13 mouse cellular contexts compared by ENCODE assay signal in the genomic region with DNA sequence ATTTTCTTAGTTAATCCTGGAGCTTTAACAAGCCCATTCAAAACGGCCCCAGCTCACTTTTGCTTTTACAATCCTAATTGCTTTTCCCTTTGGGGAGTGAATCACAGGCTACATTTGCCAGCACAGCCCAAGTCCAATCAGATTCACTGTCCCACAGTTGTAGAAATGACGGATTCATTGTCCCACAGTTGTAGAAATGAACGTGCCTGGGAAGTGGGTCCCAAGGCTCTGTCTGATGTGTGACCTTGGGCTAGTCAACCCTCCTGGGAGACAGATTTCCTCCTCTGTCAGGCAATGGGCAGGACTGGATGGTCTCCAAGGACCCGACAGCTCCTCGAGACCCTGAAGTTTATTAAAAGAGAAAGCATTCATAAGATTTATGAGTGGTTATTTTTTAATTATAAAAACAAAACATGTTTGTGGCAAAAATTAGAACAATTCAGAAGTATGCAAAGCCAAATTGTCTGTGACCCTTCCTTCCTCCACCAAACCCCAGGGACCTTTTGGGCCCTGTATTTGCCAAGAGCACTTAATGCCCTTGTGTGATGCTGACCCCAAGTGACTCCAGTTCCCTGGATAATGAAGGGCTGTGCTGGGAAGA.
A peak's percentile ranks its signal among the peaks of the same experiment; 100 is the strongest.
DNase-seq lines count a peak whose midpoint lies in the region; ATAC-seq and TF ChIP-seq lines count a peak whose summit lies in the region.
"Had no signal": no experiment of that assay in that cellular context is flagged by ENCODE, and none has a peak within 500 bp of the region (broad histone marks: within the 10 kb centered on the region; RNA-seq: fewer than 3 reads in every experiment).

No protein-coding gene starts in this region.

- no peak overlapping the region for H3K9ac ChIP-seq in kidney, embryonic 14.5 days (ENCODE audit: low read depth, low read length)
- H3K9ac ChIP-seq in heart, postnatal 0 days (replicated peaks; ENCODE audit: low read depth, low read length) = no peak overlapping the region
- no peak overlapping the region for H3K9ac ChIP-seq in forebrain, embryonic 12.5 days
- H3K9ac ChIP-seq: hindbrain, embryonic 13.5 days; midbrain, embryonic 12.5 days had no signal

- no peaks in the 10 kb centered on the region for H3K36me3 ChIP-seq in kidney, embryonic 14.5 days (ENCODE audit: control insufficient read depth, insufficient read depth, low read length)
- H3K36me3 ChIP-seq in heart, postnatal 0 days (replicated peaks; ENCODE audit: control insufficient read depth, insufficient read depth, low read length) = no peaks in the 10 kb centered on the region
- H3K36me3 ChIP-seq in forebrain, embryonic 12.5 days (replicated peaks) = no peaks in the 10 kb centered on the region
- H3K36me3 ChIP-seq: hindbrain, embryonic 13.5 days; midbrain, embryonic 12.5 days had no signal

- 44% methylated on average over 5 of the region's 5 CpGs for WGBS in kidney, embryonic 14.5 days
- WGBS in heart, postnatal 0 days = 55% methylated on average over 5 of the region's 5 CpGs
- 64% methylated on average over 5 of the region's 5 CpGs for WGBS in forebrain, embryonic 12.5 days

- no peaks in the 10 kb centered on the region for H3K9me3 ChIP-seq in kidney, embryonic 14.5 days (ENCODE audit: control insufficient read depth, low read length)
- no peaks in the 10 kb centered on the region for H3K9me3 ChIP-seq in heart, postnatal 0 days (replicated peaks; ENCODE audit: control insufficient read depth, low read length)
- no peaks in the 10 kb centered on the region for H3K9me3 ChIP-seq in forebrain, embryonic 12.5 days
- H3K9me3 ChIP-seq: hindbrain, embryonic 13.5 days; midbrain, embryonic 12.5 days had no signal

- H3K4me3 ChIP-seq in kidney, embryonic 14.5 days (ENCODE audit: low read length) = no peak overlapping the region
- no peak overlapping the region for H3K4me3 ChIP-seq in heart, postnatal 0 days (ENCODE audit: low read depth, low read length)
- no peak overlapping the region for H3K4me3 ChIP-seq in forebrain, embryonic 12.5 days (replicated peaks)
- H3K4me3 ChIP-seq: hindbrain, embryonic 13.5 days; midbrain, embryonic 12.5 days had no signal

- no peaks in the 10 kb centered on the region for H3K27me3 ChIP-seq in kidney, embryonic 14.5 days (ENCODE audit: control insufficient read depth, insufficient read depth, low read length)
- no peaks in the 10 kb centered on the region for H3K27me3 ChIP-seq in heart, postnatal 0 days (ENCODE audit: control insufficient read depth, insufficient read depth, low read length)
- no peaks in the 10 kb centered on the region for H3K27me3 ChIP-seq in forebrain, embryonic 12.5 days
- H3K27me3 ChIP-seq: hindbrain, embryonic 13.5 days; midbrain, embryonic 12.5 days had no signal

- TF ChIP-seq CTCF in heart, postnatal 0 days (IDR thresholded peaks at IDR 0.05; ENCODE audit: low read depth) = no peak

- no peak for ATAC-seq in kidney, embryonic 14.5 days (ENCODE audit: low FRiP score, low TSS enrichment)
- ATAC-seq in heart, postnatal 0 days (ENCODE audit: insufficient read depth, low read depth) = 0 out of 2 replicates have a peak, but pooled peaks have one; percentile 36
- ATAC-seq in forebrain, embryonic 12.5 days (ENCODE audit: low FRiP score) = no peak

- no peak overlapping the region for H3K4me2 ChIP-seq in kidney, embryonic 14.5 days (replicated peaks; ENCODE audit: low read depth, low read length)
- peak overlapping the region; percentile 27; the same call in 1 of the 2 replicates for H3K4me2 ChIP-seq in heart, postnatal 0 days (ENCODE audit: low read depth, low read length)
- no peak overlapping the region for H3K4me2 ChIP-seq in forebrain, embryonic 12.5 days
- H3K4me2 ChIP-seq: hindbrain, embryonic 13.5 days; midbrain, embryonic 12.5 days had no signal

- no peaks in the 10 kb centered on the region for H3K4me1 ChIP-seq in kidney, embryonic 14.5 days (ENCODE audit: control insufficient read depth, insufficient read depth, low read length)
- H3K4me1 ChIP-seq in heart, postnatal 0 days (ENCODE audit: control insufficient read depth, insufficient read depth) = peaks cover 4% of the 10 kb centered on the region; the same call in 1 of the 2 replicates
- H3K4me1 ChIP-seq in forebrain, embryonic 12.5 days = peaks cover 5% of the 10 kb centered on the region; the same call in 1 of the 2 replicates
- H3K4me1 ChIP-seq: midbrain, embryonic 12.5 days had no signal

- H3K27ac ChIP-seq in kidney, embryonic 14.5 days (ENCODE audit: low read depth, low read length) = no peak overlapping the region
- no peak overlapping the region for H3K27ac ChIP-seq in heart, postnatal 0 days (ENCODE audit: low read depth)
- no peak overlapping the region for H3K27ac ChIP-seq in forebrain, embryonic 12.5 days
- H3K27ac ChIP-seq: hindbrain, embryonic 13.5 days; midbrain, embryonic 12.5 days had no signal

- DNase-seq in kidney, adult 11 months = peak; percentile 79
- peak; percentile 43 for DNase-seq in adrenal gland, adult 8-10 months
- no peak for DNase-seq in heart, postnatal 0 days (ENCODE audit: low spot score)
- DNase-seq in kidney, postnatal 25 days = peak; percentile 66 to 86
- DNase-seq in urinary bladder, postnatal 10 days (ENCODE audit: low spot score) = no peak
- DNase-seq in right cerebral cortex, postnatal 4 days = no peak
- DNase-seq: cerebellum, adult 9-10 months; lung, adult 2 months; retina, postnatal 1 day had no signal

- no peak for TF ChIP-seq EP300 in heart, postnatal 0 days (IDR thresholded peaks at IDR 0.05; ENCODE audit: low read depth)

Comparison
In these comparisons a context has a peak if more than half of its experiments do, and no peak if none do; other contexts are left out.
1. DNase-seq: peak in kidney, adult 11 months (single experiment), adrenal gland, adult 8-10 months (single experiment) and kidney, postnatal 25 days (2 of 2); none in heart, postnatal 0 days (single experiment), urinary bladder, postnatal 10 days (single experiment) and right cerebral cortex, postnatal 4 days (single experiment).